Mouse (Mus musculus) G1E (cell line): ENCODE data around the gene Spon1.

Experiments
- CTCF ChIP-seq: IDR thresholded peaks from 2 replicates; pipeline ENCODE4 v1.5.1; 2012; ENCODE audit warnings: low read depth, low read length, inconsistent platforms, mixed read lengths
- GATA1 ChIP-seq: IDR thresholded peaks from 2 replicates; pipeline ENCODE4 v1.6.1; 2012; ENCODE audit warnings: borderline replicate concordance, low read length, inconsistent platforms, mixed read lengths
- TAL1 ChIP-seq: conservative IDR thresholded peaks from 2 replicates; pipeline ENCODE4 v1.6.1; 2012; ENCODE audit warnings: low read depth, low read length, inconsistent platforms, mixed read lengths

DNA sequence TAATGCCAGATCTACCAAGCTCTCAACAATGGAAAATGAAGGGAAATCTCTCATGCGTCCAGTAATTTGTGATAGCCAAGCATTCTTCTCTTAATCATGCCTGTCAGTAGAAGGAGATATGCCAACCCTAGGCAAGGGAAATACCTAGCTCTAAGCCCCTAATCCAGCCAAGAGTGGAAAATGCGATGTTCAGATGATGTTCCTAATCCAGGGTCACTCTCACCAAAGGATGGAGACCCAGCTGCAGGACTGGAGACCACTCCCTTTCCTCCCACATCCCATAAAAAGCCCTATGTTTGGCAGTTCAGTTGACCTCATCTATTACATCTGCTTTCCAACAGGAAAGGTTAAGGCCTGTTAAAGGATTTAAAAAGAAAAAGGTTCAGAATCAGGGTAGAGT is 62.8 kb downstream of the Spon1 start:
- TF ChIP-seq CTCF, result no peak
- TF ChIP-seq TAL1, result no peak
- TF ChIP-seq GATA1, result no peak
